Mouse (Mus musculus) neutrophil, adult 83 days (primary cell): ENCODE results near the gene Casc3. TPM values are rescaled to one million over a fixed set of nuclear protein-coding genes. Genes with fewer than 3 reads are reported as not detected.

ENCODE experiments used
- total RNA-seq, 2 experiments: library from RNA; stranded (reverse); gene quantifications; one replicate each; pipeline ENCODE4 v1.2.4; 2023

The Casc3 gene
- 10 to 100 TPM; 50.6 to 51.9 TPM for total RNA-seq

GRCm38 (mm10) chr11:98804605-98805004 is at the start of gene Casc3:
TSS of gene Casc3 (plus strand) at chr11:98804905.

GRCm38 (mm10) chr11:98774582-98775347 is 29.9 kb upstream of the Casc3 start, which contains the start of gene Nr1d1:
TSS of gene Nr1d1 (minus strand) at chr11:98775333.

GRCm38 (mm10) chr11:98795015-98795713 is 9.5 kb upstream of the Casc3 start, which contains the start of gene Msl1:
TSS of gene Msl1 (plus strand) at chr11:98795516.

GRCm38 (mm10) chr11:98836651-98837141 is 32.0 kb downstream of the Casc3 start, which contains the start of gene Rapgefl1:
TSS of gene Rapgefl1 (plus strand) at chr11:98836785.

GRCm38 (mm10) chr11:98863028-98863750 is 58.5 kb downstream of the Casc3 start, which contains the start of gene Wipf2:
TSS of gene Wipf2 (plus strand) at chr11:98863638.

Other genes with a start within 250 kb of the Casc3 start
- 10 to 100 TPM in 1 of 2 experiments, 1 to 10 TPM in 1; 8.6 to 11.0 TPM for gene Ormdl3, start 217.5 kb upstream of the Casc3 start, total RNA-seq
- gene Lrrc3c, start 206.6 kb upstream of the Casc3 start, total RNA-seq: not detected
- 10 to 100 TPM; 19.7 to 20.5 TPM for gene Gm12355, start 179.2 kb upstream of the Casc3 start, total RNA-seq
- gene Gsdma3, start 178.5 kb upstream of the Casc3 start, total RNA-seq: under 1 TPM in 1 of 2 experiments, not detected in 1; 0.57 TPM
- gene Gsdma2, start 158.1 kb upstream of the Casc3 start, total RNA-seq: not detected
- not detected for gene Gsdma, start 140.6 kb upstream of the Casc3 start, total RNA-seq
- 10 to 100 TPM; 46.3 to 52.0 TPM for gene Psmd3, start 122.4 kb upstream of the Casc3 start, total RNA-seq
- gene Csf3, start 103.6 kb upstream of the Casc3 start, total RNA-seq: under 1 TPM in 1 of 2 experiments, not detected in 1; 0.33 TPM
- 10 to 100 TPM; 39.0 to 54.0 TPM for gene Med24, start 75.5 kb upstream of the Casc3 start, total RNA-seq
- 10 to 100 TPM; 24.3 to 28.2 TPM for gene Thra, start 64.3 kb upstream of the Casc3 start, total RNA-seq
- 1 to 10 TPM in 1 of 2 experiments, under 1 TPM in 1; 0.68 to 1.1 TPM for gene Nr1d1, start 29.6 kb upstream of the Casc3 start, total RNA-seq
- 100 to 1,000 TPM; 193 to 195 TPM for gene Msl1, start 9.4 kb upstream of the Casc3 start, total RNA-seq
- gene Rapgefl1, start 31.9 kb downstream of the Casc3 start, total RNA-seq: under 1 TPM; 0.11 to 0.53 TPM
- 10 to 100 TPM; 26.3 to 31.6 TPM for gene Wipf2, start 58.7 kb downstream of the Casc3 start, total RNA-seq
- gene Cdc6, start 102.9 kb downstream of the Casc3 start, total RNA-seq: 10 to 100 TPM; 26.4 to 33.3 TPM
- gene Rara, start 122.9 kb downstream of the Casc3 start, total RNA-seq: 100 to 1,000 TPM; 105 to 125 TPM
- gene Gjd3, start 178.1 kb downstream of the Casc3 start, total RNA-seq: not detected
- gene Top2a, start 219.3 kb downstream of the Casc3 start, total RNA-seq: 100 to 1,000 TPM; 283 to 298 TPM
- gene Igfbp4, start 236.3 kb downstream of the Casc3 start, total RNA-seq: 10 to 100 TPM; 46.1 to 52.4 TPM